Mouse (Mus musculus) megakaryocyte progenitor cell, adult 5-6 weeks (primary cell): ENCODE measurements around the gene Prkcq. TPM values are rescaled to one million over a fixed set of nuclear protein-coding genes. Genes with fewer than 3 reads are reported as not detected.
A peak's percentile ranks its signal among the peaks of the same experiment; 100 is the strongest.

Source experiments
- ATAC-seq: replicated peaks from 2 replicates; pipeline ENCODE4 v1.8.0; 2016; ENCODE audit warnings: mild to moderate bottlenecking, moderate TSS enrichment, inconsistent platforms; ENCODE audit not compliant: poor library complexity
- total RNA-seq, 2 experiments: library from RNA; stranded (forward) in 1 of 2; stranded (reverse) in 1 of 2; fragments of 157-497, 149-512 nt in 1 of 2; fragments of 200-1000 nt in 1 of 2; gene quantifications; 2 replicates each; pipeline versions ENCODE4 v1.2.3 to v1.2.4; 2015 to 2017

Prkcq gene
- total RNA-seq (2015) (0.34 and 4.0 TPM in 2 replicates), total RNA-seq (2017) (1.2 and 1.8 TPM in 2 replicates)

GRCm38 (mm10) chr2:11171754-11172501, at the start of gene Prkcq:
TSS of gene Prkcq (plus strand) at chr2:11172108.
- ATAC-seq, result peak; percentile 83

GRCm38 (mm10) chr2:11130881-11131280, 41.0 kb upstream of the Prkcq start:
- no peak for ATAC-seq

- no peak for ATAC-seq
Measured at GRCm38 (mm10) chr2:11135718-11136117, 36.2 kb upstream of the Prkcq start.

GRCm38 (mm10) chr2:11138076-11138475, 33.8 kb upstream of the Prkcq start:
- ATAC-seq, result no peak

- ATAC-seq, result no peak
Measured at GRCm38 (mm10) chr2:11139518-11140152, 32.3 kb upstream of the Prkcq start.

- no peak for ATAC-seq
Measured at GRCm38 (mm10) chr2:11140385-11140784, 31.5 kb upstream of the Prkcq start.

- no peak for ATAC-seq
Measured at GRCm38 (mm10) chr2:11149091-11149490, 22.8 kb upstream of the Prkcq start.

GRCm38 (mm10) chr2:11150975-11151374, 20.9 kb upstream of the Prkcq start:
- ATAC-seq, result no peak

- no peak for ATAC-seq
Measured at GRCm38 (mm10) chr2:11151655-11152323, 20.1 kb upstream of the Prkcq start.

GRCm38 (mm10) chr2:11159641-11160040, 12.3 kb upstream of the Prkcq start:
- no peak for ATAC-seq

- no peak for ATAC-seq
Measured at GRCm38 (mm10) chr2:11160696-11161095, 11.2 kb upstream of the Prkcq start.

- no peak for ATAC-seq
Measured at GRCm38 (mm10) chr2:11161336-11161735, 10.6 kb upstream of the Prkcq start.

GRCm38 (mm10) chr2:11162701-11163100, 9.2 kb upstream of the Prkcq start:
- ATAC-seq, result no peak

GRCm38 (mm10) chr2:11164170-11164569, 7.7 kb upstream of the Prkcq start:
- ATAC-seq, result no peak

- no peak for ATAC-seq
Measured at GRCm38 (mm10) chr2:11169721-11170335, 2.1 kb upstream of the Prkcq start.

- ATAC-seq, result peak; percentile 69
Measured at GRCm38 (mm10) chr2:11172831-11173414, 1.0 kb downstream of the Prkcq start.

- ATAC-seq, result no peak
Measured at GRCm38 (mm10) chr2:11173521-11173920, 1.6 kb downstream of the Prkcq start.

GRCm38 (mm10) chr2:11174101-11174500, 2.2 kb downstream of the Prkcq start:
- ATAC-seq, result no peak

GRCm38 (mm10) chr2:11177880-11178279, 6.0 kb downstream of the Prkcq start:
- ATAC-seq, result no peak

- ATAC-seq, result no peak
Measured at GRCm38 (mm10) chr2:11181510-11181909, 9.6 kb downstream of the Prkcq start.

- ATAC-seq, result no peak
Measured at GRCm38 (mm10) chr2:11182096-11182495, 10.2 kb downstream of the Prkcq start.
